Mouse (Mus musculus) kidney, postnatal 0 days (tissue): ENCODE measurements around the gene Kcnh6. TPM values are rescaled to one million over a fixed set of nuclear protein-coding genes. Genes with fewer than 3 reads are reported as not detected.
A peak's percentile ranks its signal among the peaks of the same experiment; 100 is the strongest.
"Not testable (repeated sequence)": the region's sequence is repeated elsewhere in the genome, so short reads cannot be mapped to it uniquely, and the experiment has no call there.

Experiments used
- ATAC-seq: fragments of 200-750 bp; cut with Nextera tagmentation; replicated peaks from 2 replicates; pipeline ENCODE4 v1.8.0; 2017; ENCODE audit warnings: low read depth, moderate number of reproducible peaks, moderate TSS enrichment, moderate library complexity; ENCODE audit not compliant: low FRiP score
- DNase-seq: peaks from one replicate; pipeline ENCODE4 v3.0.0-alpha.2; 2016; ENCODE audit warnings: low spot score
- H3K27ac ChIP-seq: fragments of 300-500 bp; sonication (generic); 2 replicates; pipeline ENCODE4 v1.5.1; 2014; ENCODE audit warnings: mild to moderate bottlenecking
- H3K27me3 ChIP-seq: fragments of 300-500 bp; sonication (generic); 2 replicates; pipeline ENCODE4 v1.6.1; 2014; ENCODE audit warnings: low read length, mixed read lengths; ENCODE audit not compliant: insufficient read depth
- H3K36me3 ChIP-seq: fragments of 300-500 bp; sonication (generic); 2 replicates; pipeline ENCODE4 v1.6.1; 2014; ENCODE audit warnings: low read length, mixed read lengths; ENCODE audit not compliant: insufficient read depth
- H3K4me1 ChIP-seq: fragments of 300-500 bp; sonication (generic); replicated peaks from 2 replicates; pipeline ENCODE4 v1.6.1; 2014; ENCODE audit warnings: antibody characterized with exemption, low read length, mixed read lengths; ENCODE audit not compliant: insufficient read depth
- H3K4me2 ChIP-seq: fragments of 300-500 bp; sonication (generic); 2 replicates; pipeline ENCODE4 v1.6.1; 2014; ENCODE audit warnings: mild to moderate bottlenecking, low read length, moderate library complexity, mixed read lengths
- H3K4me3 ChIP-seq: fragments of 300-500 bp; sonication (generic); replicated peaks from 2 replicates; pipeline ENCODE4 v1.5.1; 2014; ENCODE audit warnings: low read depth, low read length
- H3K9ac ChIP-seq: fragments of 300-500 bp; sonication (generic); 2 replicates; pipeline ENCODE4 v1.6.1; 2014; ENCODE audit warnings: low read depth, low read length
- H3K9me3 ChIP-seq: fragments of 300-500 bp; sonication (generic); replicated peaks from 2 replicates; pipeline ENCODE4 v1.6.1; 2016; ENCODE audit warnings: low read length, inconsistent platforms, mixed read lengths
- CTCF ChIP-seq: IDR thresholded peaks from 2 replicates; pipeline ENCODE4 v1.5.1; 2016; ENCODE audit warnings: antibody characterized with exemption, low read depth, mild to moderate bottlenecking, moderate library complexity
- WGBS: fragments of 180-500 bp; shearing (Covaris S2); extraction: QIAGEN DNeasy Blood & Tissue Kit; methylation state at CpG from one replicate; pipeline ENCODE4 v1.1.7; 2014; 5-methylcytosine and 5-hydroxymethylcytosine counted together
- polyA plus RNA-seq: library from polyadenylated mRNA; unstranded; fragments of >200 nt; fragmentation: Nextera tagmentation; extraction: Ambion mirVana; gene quantifications from 2 replicates; pipeline ENCODE4 v1.2.1, GENCODE M21; 2015

The Kcnh6 gene
- polyA plus RNA-seq, 1 experiment from 2014 or later, result 0.05 TPM

DNA sequence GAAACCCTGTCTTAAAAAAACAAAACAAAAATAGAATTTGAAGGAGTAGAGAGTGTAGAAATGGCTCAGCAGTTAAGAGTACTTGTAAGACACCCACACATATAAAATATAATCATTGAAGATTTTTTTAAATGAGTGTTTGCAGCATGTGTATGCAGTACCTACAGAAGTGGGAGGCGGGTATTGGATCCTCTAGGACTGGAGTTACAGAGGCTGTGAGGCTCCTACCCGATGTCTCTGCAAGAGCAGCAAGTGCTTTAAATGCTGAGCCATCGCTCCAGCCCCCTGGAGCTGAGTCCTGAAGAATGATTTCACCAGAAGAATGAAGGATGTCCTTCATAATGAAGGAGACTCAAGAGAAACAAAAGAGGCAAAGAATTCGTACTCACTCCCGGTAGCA is 55.8 kb downstream of the Kcnh6 start:
- Histone ChIP-seq H3K36me3 (peaks cover 7% of the 10 kb centered on the region; the same call in 1 of the 2 replicates), H3K9ac (no peak overlapping the region), H3K4me1 (0 out of 2 replicates have a peak, but pooled peaks cover 4% of the 10 kb centered on the region), H3K27me3 (no peaks in the 10 kb centered on the region), H3K4me3 (no peak overlapping the region), H3K4me2 (no peak overlapping the region), H3K27ac (no peak overlapping the region), H3K9me3 (no peaks in the 10 kb centered on the region)
- DNase-seq, result no peak
- no peak for TF ChIP-seq CTCF
- WGBS, result 87% methylated on average over 5 of the region's 5 CpGs
- ATAC-seq, result no peak

GRCm38 (mm10) chr11:106065073-106065922 is 57.4 kb downstream of the Kcnh6 start:
- no peak for TF ChIP-seq CTCF
- ATAC-seq (peak; percentile 9; the same call in 1 of the 2 replicates), DNase-seq (no peak)
- Histone ChIP-seq H3K4me1 (0 out of 2 replicates have a peak, but pooled peaks cover 4% of the 10 kb centered on the region), H3K27me3 (no peaks in the 10 kb centered on the region), H3K9me3 (no peaks in the 10 kb centered on the region), H3K27ac (peak overlapping the region; percentile 96), H3K9ac (peak overlapping the region; percentile 85; the same call in 1 of the 2 replicates), H3K4me3 (peak overlapping the region; percentile 74), H3K36me3 (no peaks in the 10 kb centered on the region), H3K4me2 (peak overlapping the region; percentile 73)
- 36% methylated on average over 18 of the region's 18 CpGs for WGBS

DNA sequence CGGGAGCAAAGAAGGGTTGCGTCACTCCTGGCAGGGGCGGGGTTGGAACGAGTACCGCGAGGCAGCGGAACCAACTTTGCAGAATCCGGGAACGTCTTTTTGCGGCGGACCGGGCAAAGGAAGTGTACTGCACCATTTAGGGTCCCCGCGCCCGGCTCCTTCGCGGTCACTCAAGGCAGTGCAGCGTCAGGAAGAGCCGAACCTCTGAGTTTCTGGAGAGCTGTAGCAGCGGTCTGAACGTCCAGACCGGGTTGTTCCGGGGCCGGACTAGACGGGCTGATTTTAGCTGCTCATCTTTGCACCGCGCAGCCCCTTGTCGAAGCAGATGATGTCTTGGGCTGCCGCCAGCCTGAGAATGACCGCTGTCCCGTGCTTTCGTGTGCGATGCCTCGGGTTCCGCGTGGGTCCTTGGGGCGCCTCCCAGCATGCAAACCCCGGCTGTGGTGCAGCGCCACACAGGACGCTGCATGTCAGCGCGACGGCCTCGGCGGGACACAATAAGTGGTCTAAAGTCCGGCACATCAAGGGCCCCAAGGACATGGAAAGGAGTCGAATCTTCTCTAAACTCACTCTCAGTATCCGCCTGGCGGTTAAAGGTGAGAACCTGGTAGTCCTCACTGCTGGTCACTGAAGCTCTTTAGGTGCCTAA is 58.1 kb downstream of the Kcnh6 start, which contains the start of gene Taco1:
Gene Taco1 (plus strand): TSS at position 139 of the 649 bp plus-strand sequence.
- peak within 1 kb of the TSS; percentile 74 for H3K4me3 ChIP-seq
- H3K27me3 ChIP-seq, result no peaks in the 10 kb centered on the region
- 0 out of 2 replicates have a peak, but pooled peaks cover 4% of the 10 kb centered on the region for H3K4me1 ChIP-seq
- peak within 1 kb of the TSS; percentile 96 for H3K27ac ChIP-seq
- H3K36me3 ChIP-seq, result 0 out of 2 replicates have a peak, but pooled peaks cover 3% of the 10 kb centered on the region
- H3K9ac ChIP-seq, result peak within 1 kb of the TSS; percentile 85
- TF ChIP-seq CTCF, result peak; percentile 19; the same call in 1 of the 2 replicates
- ATAC-seq (peak; percentile 97), DNase-seq (peak; percentile 98)
- H3K9me3 ChIP-seq, result no peaks in the 10 kb centered on the region
- peak within 1 kb of the TSS; percentile 73 for H3K4me2 ChIP-seq
- WGBS, result under 1% methylated on average over 49 of the region's 49 CpGs

GRCm38 (mm10) chr11:106066616-106067015 is 58.7 kb downstream of the Kcnh6 start:
- peak overlapping the region; percentile 73 for H3K4me2 ChIP-seq
- H3K4me1 ChIP-seq, H3K9me3 ChIP-seq, H3K36me3 ChIP-seq, H3K27me3 ChIP-seq, ATAC-seq: not testable (repeated sequence)
- WGBS, result 14% methylated on average over 23 of the region's 23 CpGs
- peak; percentile 75 for DNase-seq
- H3K27ac ChIP-seq, result peak overlapping the region; percentile 96
- H3K4me3 ChIP-seq, result peak overlapping the region; percentile 74
- peak overlapping the region; percentile 85 for H3K9ac ChIP-seq

DNA sequence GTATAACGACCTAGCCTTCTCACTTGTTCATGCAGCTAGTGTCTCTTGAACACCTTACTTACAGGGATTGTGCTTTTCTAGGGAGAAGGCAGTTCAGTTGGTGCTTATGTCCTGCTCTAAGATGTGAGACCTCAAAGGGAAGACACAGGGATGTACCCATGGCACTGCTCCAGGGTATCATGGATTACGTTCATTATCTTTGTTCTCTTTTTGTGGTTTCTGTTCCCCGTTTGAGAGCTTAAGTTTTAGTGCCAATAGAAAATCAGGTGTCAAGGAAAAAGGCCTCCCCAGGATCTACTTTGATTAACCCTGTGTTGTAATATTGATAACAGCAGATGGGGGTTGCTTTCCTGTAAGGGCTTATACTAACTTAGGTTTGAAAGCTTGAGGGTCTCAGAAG is 65.8 kb downstream of the Kcnh6 start:
- Histone ChIP-seq H3K4me3 (no peak overlapping the region), H3K27me3 (no peaks in the 10 kb centered on the region), H3K27ac (no peak overlapping the region), H3K4me1 (no peaks in the 10 kb centered on the region), H3K4me2 (no peak overlapping the region), H3K9me3 (no peaks in the 10 kb centered on the region), H3K36me3 (peaks cover 14% of the 10 kb centered on the region; the same call in 1 of the 2 replicates), H3K9ac (no peak overlapping the region)
- WGBS, result 92% methylated on average over 3 of the region's 3 CpGs
- DNase-seq (no peak), ATAC-seq (no peak)
- no peak for TF ChIP-seq CTCF

GRCm38 (mm10) chr11:106076321-106076720 is 68.4 kb downstream of the Kcnh6 start:
- H3K36me3 ChIP-seq, result peaks cover 11% of the 10 kb centered on the region; the same call in 1 of the 2 replicates
- H3K4me1 ChIP-seq, result no peaks in the 10 kb centered on the region
- DNase-seq (peak; percentile 86), ATAC-seq (no peak)
- TF ChIP-seq CTCF, result peak; percentile 87
- H3K9ac ChIP-seq, result no peak overlapping the region
- no peak overlapping the region for H3K4me3 ChIP-seq
- H3K4me2 ChIP-seq, result no peak overlapping the region
- H3K27ac ChIP-seq, result no peak overlapping the region
- H3K27me3 ChIP-seq, result no peaks in the 10 kb centered on the region
- WGBS, result 2% methylated on average over 4 of the region's 4 CpGs
- no peaks in the 10 kb centered on the region for H3K9me3 ChIP-seq

Other genes with a start within 250 kb of the Kcnh6 start
- gene Cyb561, start 54.8 kb upstream of the Kcnh6 start, polyA plus RNA-seq, result 34.0 and 35.2 TPM in 2 replicates
- 24.4 and 26.0 TPM in 2 replicates for gene Ace, start 40.2 kb upstream of the Kcnh6 start, polyA plus RNA-seq
- 0.06 TPM in 1 of 2 replicates, not detected in the other for gene Ace3, start 13.4 kb upstream of the Kcnh6 start, polyA plus RNA-seq
- 41.0 and 43.1 TPM in 2 replicates for gene Dcaf7, start 28.7 kb downstream of the Kcnh6 start, polyA plus RNA-seq
- 10.5 and 10.8 TPM in 2 replicates for gene Taco1, start 57.9 kb downstream of the Kcnh6 start, polyA plus RNA-seq
- gene Map3k3, start 76.5 kb downstream of the Kcnh6 start, polyA plus RNA-seq, result 20.0 and 20.5 TPM in 2 replicates
- gene Gm10840, start 152.7 kb downstream of the Kcnh6 start, polyA plus RNA-seq, result not detected in 2 replicates
- 132 and 140 TPM in 2 replicates for gene Limd2, start 152.7 kb downstream of the Kcnh6 start, polyA plus RNA-seq
- 19.9 and 21.6 TPM in 2 replicates for gene Strada, start 194.0 kb downstream of the Kcnh6 start, polyA plus RNA-seq
- gene Ccdc47, start 208.2 kb downstream of the Kcnh6 start, polyA plus RNA-seq, result 81.1 and 88.0 TPM in 2 replicates
- gene Ddx42, start 208.8 kb downstream of the Kcnh6 start, polyA plus RNA-seq, result 48.6 and 52.1 TPM in 2 replicates
- 40.6 and 45.1 TPM in 2 replicates for gene Ftsj3, start 248.0 kb downstream of the Kcnh6 start, polyA plus RNA-seq
- gene Psmc5, start 248.0 kb downstream of the Kcnh6 start, polyA plus RNA-seq, result 223 and 251 TPM in 2 replicates